Mouse (Mus musculus) liver, adult 2 months (tissue): ENCODE measurements around the gene Palm2. TPM values are rescaled to one million over a fixed set of nuclear protein-coding genes. Genes with fewer than 3 reads are reported as not detected.

ENCODE experiments used
- DNase-seq: peaks from one replicate; pipeline ENCODE4 v3.0.0-alpha.2; 2011; ENCODE audit warnings: low read depth, low spot score; ENCODE audit errors: extremely low read depth
- H3K27ac ChIP-seq: fragments of 200-500 bp; replicated peaks from 2 replicates; pipeline ENCODE4 v1.5.1; 2012; ENCODE audit warnings: low read depth, mild to moderate bottlenecking, control low read depth, inconsistent platforms, low read length; ENCODE audit not compliant: insufficient read depth
- H3K27me3 ChIP-seq: fragments of 200-500 bp; 2 replicates; pipeline ENCODE4 v1.6.1; 2012; ENCODE audit warnings: mild to moderate bottlenecking, moderate library complexity, low read length, inconsistent platforms; ENCODE audit not compliant: control insufficient read depth, insufficient read depth
- H3K36me3 ChIP-seq: fragments of 200-500 bp; 2 replicates; pipeline ENCODE4 v1.6.1; 2012; ENCODE audit warnings: low read length, inconsistent platforms; ENCODE audit not compliant: control insufficient read depth, insufficient read depth
- H3K4me1 ChIP-seq: fragments of 200-500 bp; 2 replicates; pipeline ENCODE4 v1.6.1; 2011; ENCODE audit warnings: low read length; ENCODE audit not compliant: control insufficient read depth, insufficient read depth
- H3K4me3 ChIP-seq: fragments of 200-500 bp; 2 replicates; pipeline ENCODE4 v1.5.1; 2011; ENCODE audit warnings: low read depth, mild to moderate bottlenecking, control low read depth, low read length, moderate library complexity; ENCODE audit not compliant: insufficient read depth
- H3K79me2 ChIP-seq: fragments of 200-500 bp; 2 replicates; pipeline ENCODE4 v1.6.1; 2012; ENCODE audit warnings: inconsistent platforms, mild to moderate bottlenecking, low read length, moderate library complexity; ENCODE audit not compliant: control insufficient read depth, insufficient read depth
- H3K9ac ChIP-seq: fragments of 200-500 bp; 2 replicates; pipeline ENCODE4 v1.6.1; 2012; ENCODE audit warnings: low read depth, mild to moderate bottlenecking, control low read depth, inconsistent platforms, low read length
- CTCF ChIP-seq: fragments of 200-500 bp; IDR thresholded peaks from 2 replicates; pipeline ENCODE4 v1.5.1; 2011; ENCODE audit warnings: low read depth, low read length, control low read depth
- POLR2A ChIP-seq: fragments of 200-500 bp; IDR thresholded peaks from 2 replicates; pipeline ENCODE4 v1.6.1; 2011; ENCODE audit warnings: low read length, control low read depth; ENCODE audit not compliant: insufficient read depth; ENCODE audit errors: extremely low read depth
- WGBS: fragments of 180-500 bp; shearing (Covaris S2); methylation state at CpG from one replicate; pipeline ENCODE4 v1.1.7; 2018; 5-methylcytosine and 5-hydroxymethylcytosine counted together
- polyA plus RNA-seq: library from polyadenylated mRNA; depleted of rRNA; stranded (reverse); fragments of >200 nt; gene quantifications from 2 replicates; pipeline ENCODE4 v1.2.3, GENCODE M21; 2012
- total RNA-seq: library from RNA; depleted of rRNA; stranded (reverse); fragments of >200 nt; gene quantifications from 2 replicates; pipeline ENCODE4 v1.2.3, GENCODE M21; 2014

Palm2 gene
- total and polyA plus RNA-seq, 2 experiments = 1.0 TPM; not detected in 1

GRCm38 (mm10) chr4:57504792-57505191 is 70.7 kb downstream of the Palm2 start:
- H3K79me2 ChIP-seq = no peaks in the 10 kb centered on the region
- WGBS = 88% methylated on average over 6 of the region's 6 CpGs
- no peak for DNase-seq
- H3K27me3 ChIP-seq = no peaks in the 10 kb centered on the region
- no peak overlapping the region for H3K27ac ChIP-seq
- no peaks in the 10 kb centered on the region for H3K4me1 ChIP-seq
- no peak overlapping the region for H3K4me3 ChIP-seq
- H3K36me3 ChIP-seq = no peaks in the 10 kb centered on the region
- TF ChIP-seq POLR2A (no peak), CTCF (no peak)
- H3K9ac ChIP-seq = no peak overlapping the region

- Histone ChIP-seq H3K4me1 (peaks cover 19% of the 10 kb centered on the region), H3K4me3 (no peak overlapping the region), H3K36me3 (no peaks in the 10 kb centered on the region), H3K79me2 (no peaks in the 10 kb centered on the region), H3K27me3 (no peaks in the 10 kb centered on the region), H3K27ac (peak overlapping the region; percentile 42; the same call in 1 of the 2 replicates), H3K9ac (no peak overlapping the region)
- 17% methylated on average over 2 of the region's 3 CpGs for WGBS
- peak; percentile 55 for DNase-seq
- TF ChIP-seq CTCF = no peak
- no peak for TF ChIP-seq POLR2A
Measured at GRCm38 (mm10) chr4:57510576-57510975, 76.5 kb downstream of the Palm2 start.

GRCm38 (mm10) chr4:57511734-57512133 is 77.7 kb downstream of the Palm2 start:
- Histone ChIP-seq H3K27ac (peak overlapping the region; percentile 76), H3K79me2 (no peaks in the 10 kb centered on the region), H3K4me3 (no peak overlapping the region), H3K9ac (no peak overlapping the region), H3K4me1 (peaks cover 19% of the 10 kb centered on the region), H3K36me3 (no peaks in the 10 kb centered on the region), H3K27me3 (no peaks in the 10 kb centered on the region)
- WGBS = 20% methylated on average over 1 of the region's 1 CpGs
- no peak for TF ChIP-seq CTCF
- no peak for TF ChIP-seq POLR2A
- DNase-seq = peak; percentile 98

- WGBS = 22% methylated on average over 8 of the region's 8 CpGs
- no peak overlapping the region for H3K4me3 ChIP-seq
- H3K36me3 ChIP-seq = no peaks in the 10 kb centered on the region
- peaks cover 23% of the 10 kb centered on the region for H3K4me1 ChIP-seq
- peak overlapping the region; percentile 54 for H3K27ac ChIP-seq
- no peaks in the 10 kb centered on the region for H3K27me3 ChIP-seq
- peak; percentile 90 for DNase-seq
- H3K79me2 ChIP-seq = no peaks in the 10 kb centered on the region
- no peak for TF ChIP-seq POLR2A
- H3K9ac ChIP-seq = no peak overlapping the region
Measured at GRCm38 (mm10) chr4:57513241-57513933, 79.3 kb downstream of the Palm2 start.

- Histone ChIP-seq H3K27me3 (no peaks in the 10 kb centered on the region), H3K4me3 (0 out of 2 replicates have a peak overlapping the region, but pooled peaks have one; percentile 30), H3K79me2 (no peaks in the 10 kb centered on the region), H3K27ac (peak overlapping the region; percentile 54), H3K36me3 (no peaks in the 10 kb centered on the region), H3K9ac (no peak overlapping the region), H3K4me1 (peaks cover 23% of the 10 kb centered on the region)
- 62% methylated on average over 31 of the region's 31 CpGs for WGBS
- DNase-seq = peak; percentile 96
- TF ChIP-seq POLR2A = no peak
- TF ChIP-seq CTCF = no peak
Measured at GRCm38 (mm10) chr4:57514003-57514937, 80.2 kb downstream of the Palm2 start.
